ENCODE assay signal across 13 mouse cellular contexts in genomic region chr9:121981466-121982105, GRCm38 (mm10).
"Had no signal": no experiment of that assay in that cellular context is flagged by ENCODE, and none has a peak within 500 bp of the region (broad histone marks: within the 10 kb centered on the region; RNA-seq: fewer than 3 reads in every experiment).

No protein-coding gene starts in this region.

- H3K27me3 ChIP-seq: neural tube, embryonic 12.5 days had no signal

- ATAC-seq: inflammation-experienced regulatory T-cells, adult 6 months; intestine, postnatal 0 days had no signal

- H3K9ac ChIP-seq: liver, embryonic 14.5 days; neural tube, embryonic 12.5 days had no signal

- H3K9me3 ChIP-seq: neural tube, embryonic 12.5 days had no signal

- H3K4me2 ChIP-seq: neural tube, embryonic 12.5 days had no signal

- DNase-seq: kidney, postnatal 14 days; layer of hippocampus, adult 9-11 months; liver; lung, adult 18-20 months; midbrain, embryonic 14.5 days; right cerebral cortex, postnatal 25 days; thymus, adult 18-20 months; thymus, postnatal 14 days had no signal

- H3K4me3 ChIP-seq: myocyte; neural tube, embryonic 12.5 days had no signal

- H3K27ac ChIP-seq: liver, embryonic 14.5 days; neural tube, embryonic 12.5 days had no signal
